Mouse (Mus musculus) adrenal gland, postnatal 10 days (tissue): ENCODE measurements around the gene Snd1. TPM values are rescaled to one million over a fixed set of nuclear protein-coding genes. Genes with fewer than 3 reads are reported as not detected.

Experiments
- DNase-seq: peaks from one replicate; pipeline ENCODE4 v3.0.0; 2021; ENCODE audit warnings: mixed read lengths
- total RNA-seq, 2 experiments: library from RNA; stranded (reverse); gene quantifications; 2 replicates each; pipeline ENCODE4 v1.2.3; 2021

Snd1 gene
- total RNA-seq, 2 experiments from 2014 or later = 114 to 117 TPM

DNA sequence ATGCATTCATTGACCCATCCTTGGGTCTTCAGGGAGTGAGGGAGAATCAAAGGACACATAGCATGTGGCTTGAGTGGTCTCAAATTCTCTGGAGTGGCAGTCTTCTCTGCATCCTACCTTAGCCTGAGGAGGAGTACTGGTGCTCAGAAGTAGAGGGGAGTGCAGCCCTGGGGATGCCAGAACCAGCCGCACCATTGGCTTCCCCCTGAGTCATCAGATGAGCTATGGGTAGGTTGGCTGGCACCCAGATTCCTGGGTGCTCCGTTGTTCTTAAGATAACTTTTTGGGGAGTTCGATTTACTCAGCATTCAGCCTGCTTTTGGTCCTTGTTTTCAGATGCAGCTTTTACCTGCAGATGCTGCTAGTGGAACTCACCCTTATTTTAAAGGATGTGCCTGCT, 366.6 kb downstream of the Snd1 start:
- DNase-seq = peak; percentile 51

DNA sequence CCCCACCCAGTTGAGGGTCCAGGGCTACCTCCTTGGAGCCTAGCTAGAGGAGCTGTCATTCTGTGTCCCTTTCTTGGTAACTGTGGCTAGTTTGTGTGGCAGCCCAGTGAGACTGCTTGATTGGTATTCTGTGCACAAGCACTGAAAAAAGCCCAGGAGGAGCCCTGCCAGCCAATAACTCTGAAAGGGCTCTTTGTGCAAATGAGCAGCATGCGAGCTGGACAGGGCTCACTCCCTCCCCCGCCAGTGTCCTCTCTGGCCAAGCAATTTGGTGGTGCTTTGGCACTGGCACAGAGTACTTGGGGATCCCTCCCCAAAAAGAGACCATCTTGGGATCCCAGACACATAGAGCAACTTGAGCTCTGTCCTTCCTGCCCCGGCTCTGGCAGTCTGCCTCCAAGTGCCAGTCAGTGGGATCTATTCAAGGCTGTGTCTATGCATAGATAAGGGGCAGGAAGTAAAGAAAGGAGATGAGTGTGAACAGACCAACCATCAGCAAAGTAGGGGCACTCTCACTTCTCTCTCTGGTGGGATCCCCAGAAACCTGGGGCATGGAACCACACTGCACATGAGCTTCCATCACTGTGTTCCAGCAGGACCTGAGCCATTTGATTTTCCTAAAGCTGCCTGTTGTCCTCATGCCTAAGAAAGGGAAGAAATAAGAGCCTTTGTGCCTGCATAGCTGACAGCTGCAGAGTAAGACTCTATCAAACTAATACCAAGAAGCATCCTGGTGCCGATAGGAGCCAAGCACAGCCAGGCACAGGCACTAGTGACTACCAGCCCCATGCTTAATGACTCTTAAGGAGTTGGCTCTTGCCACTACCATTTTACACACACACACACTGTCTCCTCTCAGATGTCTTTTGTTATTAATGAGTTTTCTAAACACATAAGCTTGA, 367.7 kb downstream of the Snd1 start:
- DNase-seq = peak; percentile 31

DNA sequence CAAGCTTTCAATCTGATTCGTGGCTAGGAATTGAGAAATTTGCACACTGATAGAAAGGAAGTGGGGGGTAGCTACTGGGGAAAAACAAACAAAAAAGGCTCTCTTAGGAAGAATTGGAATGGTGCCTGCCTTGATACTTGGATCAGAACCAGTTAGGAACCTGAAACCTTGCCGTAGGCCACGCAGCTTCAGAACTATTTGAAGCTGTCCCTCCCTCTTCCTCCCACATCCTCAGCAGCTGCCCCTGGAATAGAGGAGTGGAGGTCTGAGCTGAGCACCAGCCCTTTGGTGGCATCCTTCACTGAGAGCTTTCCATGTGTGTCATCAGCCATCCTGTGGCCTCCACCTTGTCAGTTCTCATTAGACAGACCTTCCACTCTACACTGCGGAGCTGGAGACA, 370.7 kb downstream of the Snd1 start:
- no peak for DNase-seq

DNA sequence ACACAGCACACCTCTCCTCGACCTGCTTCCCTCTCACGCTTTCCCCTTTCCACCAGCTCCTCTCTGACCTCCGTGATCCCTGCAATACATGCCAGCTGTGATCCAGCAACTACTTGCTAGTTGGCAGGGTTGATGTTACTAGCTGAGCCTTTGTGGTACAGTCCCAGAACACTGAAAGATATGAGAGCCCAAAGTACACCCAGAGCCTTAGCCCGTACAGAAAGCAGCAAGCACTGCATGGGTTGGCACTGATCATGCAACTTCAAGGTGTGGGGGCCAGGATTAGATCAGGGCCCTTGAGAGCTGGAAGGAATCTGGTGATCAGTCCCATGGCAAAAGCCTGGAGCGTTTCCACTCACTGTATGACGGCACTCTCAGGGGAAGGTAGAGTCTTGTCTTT, 372.7 kb downstream of the Snd1 start:
- DNase-seq = peak; percentile 30

DNA sequence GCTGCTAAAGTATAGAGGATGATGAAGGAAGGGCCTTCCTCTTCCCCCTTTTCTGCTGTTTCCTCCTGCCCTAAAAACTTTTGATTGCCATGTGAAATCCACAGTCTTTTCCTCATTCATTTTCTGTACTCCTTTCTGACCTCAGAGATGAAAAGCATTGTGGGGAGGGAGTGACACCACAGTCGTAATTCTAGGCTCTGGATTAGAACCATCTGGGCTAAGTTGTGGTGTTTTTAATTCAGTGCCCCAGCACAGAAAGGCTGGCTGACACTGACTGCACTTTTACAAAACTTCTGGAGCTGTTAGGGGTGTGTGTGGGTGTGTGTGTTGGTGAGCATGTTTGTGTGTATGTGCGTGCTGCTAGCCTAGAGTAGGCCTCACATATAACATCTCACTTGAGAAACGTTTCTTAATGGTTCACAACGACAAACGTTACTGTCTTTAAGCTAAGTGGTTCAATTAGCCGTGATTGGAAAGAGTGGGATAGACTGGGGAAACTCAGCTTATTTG, 373.4 kb downstream of the Snd1 start:
- DNase-seq = no peak

DNA sequence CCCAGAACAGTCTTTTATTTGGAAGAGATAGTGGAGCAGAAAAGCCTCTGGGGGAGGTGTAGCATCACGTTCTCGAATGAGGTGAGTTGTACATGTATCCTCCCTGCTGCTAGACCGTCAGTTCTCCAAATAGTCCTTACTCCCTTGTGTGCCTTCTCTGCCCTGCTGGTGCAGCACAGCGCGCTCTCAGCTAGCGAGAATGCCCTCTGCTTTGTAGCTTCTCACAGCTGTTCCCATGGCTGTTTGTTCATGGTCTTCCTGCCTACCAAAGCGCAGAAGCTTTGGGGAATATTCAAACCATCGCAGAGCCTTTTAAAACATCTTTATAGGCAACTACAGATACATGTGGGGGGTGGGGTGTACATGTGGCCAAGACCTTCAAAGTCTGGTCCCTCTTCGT, 374.0 kb downstream of the Snd1 start:
- no peak for DNase-seq

DNA sequence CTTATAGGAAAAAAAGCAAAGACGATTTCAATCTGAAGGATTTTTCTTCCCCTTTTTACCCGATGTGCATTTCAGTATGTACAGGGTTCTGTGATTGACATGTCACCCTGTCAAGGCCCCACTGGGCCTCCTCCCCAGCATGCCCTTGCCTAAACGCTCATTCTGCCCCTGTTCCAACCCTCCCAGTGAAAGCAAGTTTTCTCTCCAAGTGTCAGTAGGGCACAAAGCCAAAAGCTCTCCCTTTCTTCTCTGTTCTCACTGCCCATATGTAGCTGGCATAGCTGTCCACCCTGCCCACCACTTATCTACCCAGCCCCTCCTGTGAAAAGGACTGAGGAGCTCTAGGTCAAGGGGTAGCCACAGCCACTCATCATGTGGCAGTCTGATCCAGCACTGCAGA, 374.4 kb downstream of the Snd1 start:
- peak; percentile 30 for DNase-seq

DNA sequence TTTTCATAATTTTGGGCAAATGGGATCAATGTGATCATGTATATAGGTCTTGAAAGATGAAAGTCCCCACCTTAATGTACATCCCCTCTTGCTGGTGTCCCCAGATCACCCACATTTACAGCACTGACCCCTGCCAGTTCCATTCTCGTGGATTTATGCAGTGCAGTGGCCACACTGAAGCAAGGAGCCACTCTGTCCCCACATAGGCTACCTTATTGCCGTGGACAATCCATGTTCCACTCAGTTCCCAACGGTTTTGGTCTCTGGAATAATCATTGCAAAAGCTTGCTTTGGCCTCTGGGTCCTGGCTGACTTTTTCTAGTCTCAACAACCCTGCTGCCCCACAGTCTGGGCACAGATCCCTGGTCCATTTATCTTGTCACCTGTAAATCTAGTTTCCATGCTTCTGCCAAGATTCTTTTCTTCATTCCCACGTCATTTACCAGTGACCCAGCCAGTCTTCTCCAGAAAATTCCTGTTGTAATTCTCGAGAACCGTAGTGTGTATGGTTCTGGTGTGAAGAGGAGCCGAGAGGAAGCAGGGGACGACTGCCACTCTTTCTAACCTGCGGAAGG, 375.5 kb downstream of the Snd1 start:
- peak; percentile 62 for DNase-seq

DNA sequence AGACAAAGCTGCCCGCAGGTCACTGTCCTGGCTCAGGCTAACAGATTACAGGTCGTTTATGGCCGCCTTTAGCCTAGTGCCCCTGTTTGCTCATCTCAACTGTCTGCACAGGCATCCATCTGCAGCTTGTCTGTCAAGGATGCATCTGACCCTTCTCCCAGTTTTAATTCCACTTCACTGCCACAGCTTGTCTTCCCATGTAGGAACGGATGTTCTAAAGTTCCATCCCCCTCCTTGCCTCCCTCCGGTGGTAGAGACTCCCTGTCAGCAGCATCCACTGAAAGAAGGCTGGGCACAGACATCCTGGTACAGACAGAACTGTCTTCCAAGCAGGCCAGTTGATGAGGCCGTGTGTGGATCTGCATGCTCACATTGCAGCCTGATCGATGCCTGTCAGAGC, 377.4 kb downstream of the Snd1 start:
- DNase-seq = no peak

DNA sequence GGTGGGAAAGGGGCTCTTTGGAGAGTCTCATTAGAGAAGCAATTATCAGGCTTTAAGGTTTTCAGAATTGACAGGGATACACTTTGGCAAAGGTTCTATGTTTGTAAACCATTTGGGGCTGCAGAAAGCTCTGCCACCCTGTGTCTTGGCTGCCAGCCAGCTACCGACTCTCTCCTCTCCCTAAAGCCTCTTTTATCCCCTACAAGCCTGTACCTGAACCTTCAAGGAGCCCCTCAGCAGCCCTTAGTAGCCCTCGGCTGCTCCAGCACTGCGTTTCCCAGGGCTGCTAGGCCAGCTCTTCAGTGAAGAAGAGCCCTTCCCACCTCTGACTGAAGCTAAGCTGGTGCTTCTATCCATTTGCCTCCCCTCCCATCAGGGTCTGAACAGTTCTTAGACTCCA, 378.2 kb downstream of the Snd1 start:
- DNase-seq = no peak

DNA sequence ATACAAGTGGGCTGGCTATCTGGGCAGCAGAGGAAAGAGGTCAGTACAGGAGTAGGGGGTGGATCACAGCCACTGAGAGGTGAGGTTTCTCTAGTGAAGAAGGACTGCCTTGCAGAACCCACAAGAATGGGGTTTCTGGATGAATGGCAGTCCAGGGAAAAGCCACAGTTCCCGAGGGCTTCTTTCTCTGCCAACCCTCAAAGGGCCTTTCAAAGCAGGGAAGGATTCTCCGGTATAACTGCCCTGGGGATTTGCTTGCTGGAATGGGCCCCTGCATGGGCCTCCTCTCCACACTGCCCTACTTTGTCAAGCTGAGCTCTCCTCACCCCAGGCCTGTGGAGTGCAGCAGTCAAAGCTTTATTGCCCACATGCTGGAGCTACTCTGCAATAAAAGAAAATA, 378.7 kb downstream of the Snd1 start:
- DNase-seq = no peak

DNA sequence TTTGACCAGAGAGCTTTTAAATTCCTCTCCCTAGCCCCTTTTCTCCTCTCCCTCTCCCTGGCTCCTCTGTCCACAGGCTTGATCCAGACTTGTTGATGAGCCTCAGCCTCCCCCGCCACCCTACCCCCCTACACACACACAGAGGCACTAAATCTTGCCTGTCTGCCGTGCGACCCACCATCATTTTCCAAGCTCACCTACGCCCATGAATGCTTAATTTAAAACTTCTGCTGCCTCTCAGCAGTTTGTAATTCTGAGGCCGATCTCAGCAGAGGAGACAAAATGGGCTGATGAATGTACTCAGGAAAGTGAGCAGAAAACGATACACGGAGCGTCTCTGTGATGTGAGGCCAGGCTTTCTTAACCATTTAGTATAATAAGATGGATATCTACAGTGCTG, 379.7 kb downstream of the Snd1 start:
- no peak for DNase-seq

DNA sequence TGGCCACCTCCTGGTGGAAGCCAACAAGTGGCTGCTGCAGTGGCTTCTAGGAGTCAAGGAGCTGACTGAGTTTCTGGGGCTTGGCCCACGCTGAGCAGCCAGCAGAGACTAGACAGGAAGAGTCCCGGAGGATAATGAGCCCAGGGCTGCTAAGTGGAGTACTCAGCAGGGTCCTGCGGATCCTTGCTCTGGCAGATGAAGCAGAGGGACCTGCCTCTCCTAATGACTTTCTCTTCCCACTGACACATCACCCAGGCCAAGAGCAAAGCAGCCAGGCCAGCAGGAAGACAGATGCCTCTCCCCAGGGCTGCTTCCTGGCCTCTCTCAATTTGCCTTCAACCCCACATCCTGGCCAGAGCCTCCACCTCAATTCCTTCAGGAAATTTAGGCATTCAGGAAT, 380.5 kb downstream of the Snd1 start:
- peak; percentile 18 for DNase-seq

DNA sequence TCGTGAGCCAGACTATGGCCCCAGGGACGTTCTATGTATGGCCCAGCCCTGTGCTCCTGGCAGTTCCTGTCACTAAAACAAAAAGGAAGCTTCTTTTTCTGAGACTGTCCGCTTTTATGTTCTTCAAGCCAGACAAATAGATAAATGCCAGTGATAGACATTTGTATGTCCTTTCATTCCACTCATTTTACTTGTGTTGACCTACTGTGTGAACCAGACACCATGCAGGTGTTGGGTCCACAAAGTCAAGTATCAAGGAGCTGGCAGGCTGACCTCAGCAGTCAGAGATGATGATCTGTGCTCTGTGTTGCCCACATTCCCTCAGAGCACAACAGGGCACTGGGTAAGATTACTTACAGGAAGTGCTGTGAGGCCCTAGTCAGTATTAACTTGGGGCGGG, 381.9 kb downstream of the Snd1 start:
- DNase-seq = no peak

DNA sequence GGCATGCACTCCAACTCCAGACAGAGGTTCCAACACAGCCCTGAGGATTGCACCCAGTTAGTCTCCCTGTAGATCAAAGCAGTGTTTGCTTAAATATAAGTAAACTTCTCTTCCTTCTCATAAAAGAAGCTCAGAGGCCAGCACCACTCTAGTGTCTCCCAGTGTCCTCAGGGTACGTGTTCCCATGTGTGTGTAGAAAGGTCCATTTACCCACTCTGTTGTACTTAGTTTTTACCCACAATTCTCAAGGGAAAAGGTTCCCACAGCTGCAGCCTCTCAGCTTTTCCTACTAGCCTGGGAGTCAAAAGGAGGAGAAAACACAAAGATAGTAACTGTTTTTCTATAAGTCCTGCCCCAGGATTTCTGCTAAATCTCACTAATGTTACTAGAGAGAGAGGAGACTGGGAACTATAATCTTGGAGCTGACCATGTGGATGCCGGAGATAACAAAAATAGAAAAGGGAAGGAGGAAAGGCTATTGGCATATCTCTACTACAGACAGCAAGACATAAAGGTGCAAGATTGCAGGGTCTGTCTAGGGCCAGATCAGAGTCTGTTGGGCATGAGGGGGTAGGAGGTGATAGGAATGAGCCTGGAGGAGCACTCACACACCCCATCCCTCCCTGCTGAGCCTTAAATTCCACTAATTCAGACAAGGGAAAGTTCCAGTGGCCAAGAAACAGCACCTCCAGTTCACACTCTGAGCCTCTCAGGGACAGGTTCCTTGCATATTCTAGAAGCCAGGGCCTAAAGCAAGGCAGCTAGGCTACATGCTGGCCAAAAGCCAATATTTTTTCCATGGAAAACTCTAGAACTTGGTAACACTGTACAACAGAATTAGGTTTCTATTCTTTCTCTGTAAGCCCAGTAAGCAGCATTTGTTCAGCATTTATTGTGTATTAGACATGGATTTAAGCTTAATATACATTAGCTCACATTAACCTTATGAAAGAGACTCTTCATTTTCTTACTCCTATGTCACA, 382.6 kb downstream of the Snd1 start:
- DNase-seq = no peak

DNA sequence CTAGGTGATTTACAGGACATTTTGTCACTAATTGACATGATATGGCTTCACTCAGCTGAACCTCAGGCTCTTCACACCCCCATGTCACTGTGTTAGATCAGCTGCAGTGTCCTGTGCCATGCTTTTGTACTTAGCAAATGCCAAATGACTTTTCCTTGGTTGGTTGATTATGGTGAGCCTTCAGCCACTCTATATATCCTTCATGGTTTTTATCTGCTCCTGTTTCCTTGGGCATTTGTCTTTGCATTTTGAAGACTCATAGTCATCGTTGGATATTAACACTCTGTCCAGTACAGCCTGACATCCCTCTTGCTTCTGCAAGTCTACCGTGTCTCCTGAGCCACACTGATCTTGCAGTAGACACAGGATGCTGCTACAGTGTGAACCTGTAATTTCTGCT, 384.2 kb downstream of the Snd1 start:
- no peak for DNase-seq

DNA sequence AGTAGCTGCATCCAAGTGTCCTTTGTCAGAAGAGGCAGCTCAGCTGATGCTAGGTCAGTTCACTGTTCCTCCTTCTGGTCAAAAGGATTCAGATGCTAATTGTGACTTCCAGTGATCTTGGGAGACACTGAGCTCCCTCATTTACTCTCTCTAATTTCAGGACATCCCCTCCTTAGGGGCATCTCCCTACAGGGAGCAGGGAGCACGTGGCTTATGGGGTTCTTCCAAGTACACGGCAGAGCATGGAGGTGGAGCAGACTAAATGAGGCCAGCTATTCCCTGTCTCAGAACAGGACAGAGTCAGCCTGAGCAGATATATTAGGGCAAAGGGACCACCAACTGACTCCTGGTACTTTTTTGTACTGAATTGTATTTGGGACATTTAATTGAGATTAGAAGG, 385.5 kb downstream of the Snd1 start:
- DNase-seq = no peak

DNA sequence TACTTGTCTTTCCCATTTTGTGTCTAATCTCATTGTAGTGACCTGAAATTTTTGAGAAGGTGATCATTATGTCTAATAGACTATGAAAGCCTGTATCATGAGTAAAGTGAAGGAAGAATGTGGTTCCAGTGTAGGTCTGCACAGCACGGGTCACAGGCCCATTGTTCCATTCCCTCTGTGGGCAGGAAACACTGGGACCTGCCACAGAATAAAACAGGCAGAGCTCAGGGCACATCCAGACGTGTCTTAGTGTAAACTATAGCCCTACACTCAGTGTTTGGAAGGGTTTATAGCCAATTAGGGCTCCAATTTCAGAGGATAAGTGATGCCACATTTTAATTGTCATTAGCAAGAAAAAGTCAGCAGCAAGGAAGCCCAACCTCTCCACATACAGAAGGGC, 386.0 kb downstream of the Snd1 start:
- DNase-seq = no peak

DNA sequence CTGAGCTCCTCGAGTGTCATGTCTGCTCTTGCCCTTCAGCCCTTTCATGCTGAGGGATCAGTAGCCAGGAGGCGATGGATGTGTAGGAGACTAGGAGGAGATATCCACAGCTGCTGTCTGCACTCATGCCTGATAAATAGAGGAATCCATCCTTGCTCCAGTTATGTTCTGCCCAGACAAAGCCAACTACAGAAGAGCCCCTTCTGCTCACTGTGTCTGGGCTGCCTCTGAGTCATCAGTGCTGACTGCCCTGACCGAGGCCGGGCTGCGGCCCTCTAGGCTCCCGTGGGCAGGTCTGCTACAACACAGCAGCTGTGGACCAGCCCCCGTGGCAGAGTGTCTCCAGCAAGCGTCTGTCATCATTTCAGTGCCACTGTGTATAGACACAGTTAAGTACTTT, 387.4 kb downstream of the Snd1 start:
- no peak for DNase-seq

DNA sequence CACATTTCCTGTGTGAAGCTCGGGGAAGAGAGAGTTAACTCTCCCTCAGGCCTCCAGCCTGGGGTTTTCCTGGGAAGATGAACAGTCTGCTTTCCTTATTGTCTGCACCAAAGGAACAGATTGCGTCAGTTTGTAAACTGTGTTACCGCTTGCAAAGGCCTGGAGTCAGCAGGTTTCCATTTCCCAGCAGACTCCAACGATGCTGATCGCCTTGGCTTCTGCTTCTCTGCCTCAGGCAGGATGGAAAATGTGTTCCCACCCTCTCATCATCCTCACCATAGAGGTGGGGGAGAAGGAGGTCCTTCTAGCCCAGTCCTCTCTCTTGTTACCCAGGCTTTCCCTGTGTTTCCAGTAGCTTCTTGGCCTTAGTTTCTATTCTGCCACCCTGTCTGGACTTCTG, 389.7 kb downstream of the Snd1 start:
- no peak for DNase-seq

DNA sequence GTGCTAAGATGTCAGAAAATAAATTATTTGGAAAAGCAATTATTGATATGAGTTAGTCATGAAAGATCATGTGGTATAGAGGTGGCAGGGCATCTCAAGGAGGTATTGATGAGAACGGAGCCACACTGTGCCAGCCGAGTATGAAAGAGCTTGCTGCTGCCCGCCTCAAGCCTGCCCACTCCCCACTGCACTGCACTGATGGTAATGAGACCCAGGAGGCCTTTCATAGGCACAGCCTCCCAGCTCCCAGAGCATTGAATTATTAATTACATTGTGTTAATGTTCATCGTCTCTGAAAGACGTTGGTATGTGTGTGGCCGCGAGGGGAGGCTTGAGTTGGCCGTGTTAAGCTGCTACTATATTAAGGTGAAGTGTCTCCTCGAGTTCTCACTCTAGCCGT, 390.2 kb downstream of the Snd1 start:
- DNase-seq = no peak

DNA sequence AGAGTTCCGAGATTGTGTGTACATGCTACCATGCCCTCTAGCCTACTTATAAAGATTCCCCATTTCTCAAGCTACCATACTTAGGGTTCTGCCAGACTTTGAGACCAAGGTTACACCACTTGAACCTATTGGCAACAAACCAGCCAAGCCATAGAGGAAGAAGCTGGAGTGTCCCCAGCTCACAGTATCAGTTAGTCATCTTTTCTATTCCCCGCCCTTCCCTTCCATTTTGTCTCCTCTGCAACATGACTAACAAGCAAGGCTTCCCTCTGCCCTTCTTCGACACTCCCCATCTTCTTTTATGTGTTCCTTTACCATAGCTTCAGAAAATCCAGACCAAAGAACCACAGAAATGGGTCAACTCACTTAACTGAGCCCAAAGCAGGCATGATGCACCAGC, 391.3 kb downstream of the Snd1 start:
- DNase-seq = no peak
